Mouse (Mus musculus): Measurements from ENCODE around the gene Olfr531. TPM values are rescaled to one million over a fixed set of nuclear protein-coding genes. Genes with fewer than 3 reads are reported as not detected.

The Olfr531 gene
- not detected in 2 replicates for polyA plus RNA-seq (2015; fragmentation: Nextera tagmentation; extraction: Ambion mirVana)

DNA sequence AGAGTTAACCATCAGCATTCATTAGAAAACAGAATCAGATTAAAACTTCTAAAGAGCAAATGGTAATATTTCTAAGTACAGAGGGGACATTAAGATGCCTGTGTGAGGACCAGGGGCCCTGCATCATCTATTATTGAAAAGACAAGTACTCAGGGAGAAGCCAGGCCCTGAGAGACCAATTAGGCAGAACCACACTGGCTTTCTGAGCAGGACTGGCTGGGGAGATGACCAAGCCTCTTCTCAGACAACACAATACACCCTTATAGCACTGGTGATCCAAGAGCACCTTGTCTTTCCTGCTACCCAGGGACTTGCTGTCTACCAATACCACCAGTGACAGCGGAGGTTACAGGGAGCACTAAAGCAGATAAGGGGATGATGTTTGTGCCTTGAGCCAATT, at the start of gene Olfr531:
Olfr531 (minus strand) TSS at position 101 of the 400 bp plus-strand sequence.

DNA sequence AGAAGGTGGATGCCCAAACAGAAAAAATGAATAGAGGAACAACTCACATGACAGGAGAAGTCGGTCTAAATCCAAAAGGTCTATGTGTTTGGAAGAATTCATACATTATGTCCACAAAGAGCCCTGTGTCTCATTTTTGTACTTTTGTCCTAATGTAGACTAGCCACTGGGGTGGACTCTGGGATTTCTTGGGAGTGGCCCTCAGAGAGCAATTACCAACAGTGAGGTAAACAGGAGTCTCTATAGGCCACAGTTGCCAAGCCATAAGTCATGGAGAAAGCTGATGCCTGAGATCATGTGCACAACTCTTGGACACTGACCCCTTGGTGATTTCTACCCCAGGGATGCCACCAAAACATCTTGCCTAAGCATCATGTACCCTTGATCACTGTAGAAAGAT, 18.8 kb upstream of the Olfr531 start, which contains the start of gene Olfr532:
Olfr532 (minus strand) TSS at position 101 of the 400 bp plus-strand sequence.

GRCm38 (mm10) chr7:140376231-140376630, 26.5 kb downstream of the Olfr531 start, which contains the start of gene Olfr530:
TSS of gene Olfr530 (minus strand) at chr7:140376331.

DNA sequence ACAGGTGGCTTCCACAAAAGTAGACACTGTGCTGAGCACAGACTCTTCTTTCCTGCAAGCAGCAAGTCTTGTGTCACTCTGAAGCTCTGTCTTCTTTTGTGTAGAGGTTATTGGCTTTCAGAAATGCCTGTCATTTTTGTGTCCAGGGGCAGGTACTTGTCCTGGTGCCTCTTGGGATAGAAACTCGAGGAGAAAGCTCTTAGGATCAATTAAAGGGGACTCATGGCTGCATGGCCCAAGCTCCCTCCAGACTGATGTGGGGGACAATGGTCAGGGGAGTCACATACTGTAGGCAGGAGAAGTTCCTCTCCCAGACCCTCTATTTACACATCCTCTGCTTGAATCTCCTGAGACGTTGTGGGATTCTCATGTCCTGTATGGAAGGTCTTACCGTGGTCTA, 41.1 kb downstream of the Olfr531 start, which contains the start of gene Olfr60:
Olfr60 (minus strand) TSS at position 101 of the 400 bp plus-strand sequence.

Other genes starting within 250 kb of the Olfr531 start
- 0.04 TPM in 1 of 2 replicates, not detected in the other for gene Sprn, start 248.0 kb downstream of the Olfr531 start, polyA plus RNA-seq (2015; fragmentation: Nextera tagmentation; extraction: Ambion mirVana)
- not detected in 2 replicates for gene Olfr522, start 238.2 kb downstream of the Olfr531 start, polyA plus RNA-seq (2015; fragmentation: Nextera tagmentation; extraction: Ambion mirVana)
- gene Olfr523, start 229.7 kb downstream of the Olfr531 start, polyA plus RNA-seq (2015; fragmentation: Nextera tagmentation; extraction: Ambion mirVana), result not detected in 2 replicates
- not detected in 2 replicates for gene Olfr524, start 197.0 kb downstream of the Olfr531 start, polyA plus RNA-seq (2015; fragmentation: Nextera tagmentation; extraction: Ambion mirVana)
- 0.65 and 1.1 TPM in 2 replicates for gene Cd163l1, start 184.7 kb downstream of the Olfr531 start, polyA plus RNA-seq (2015; fragmentation: Nextera tagmentation; extraction: Ambion mirVana)
- 0.04 and 0.07 TPM in 2 replicates for gene 5830411N06Rik, start 155.6 kb downstream of the Olfr531 start, polyA plus RNA-seq (2015; fragmentation: Nextera tagmentation; extraction: Ambion mirVana)
- gene Olfr525, start 82.1 kb downstream of the Olfr531 start, polyA plus RNA-seq (2015; fragmentation: Nextera tagmentation; extraction: Ambion mirVana), result not detected in 2 replicates
- gene Olfr527, start 68.9 kb downstream of the Olfr531 start, polyA plus RNA-seq (2015; fragmentation: Nextera tagmentation; extraction: Ambion mirVana), result not detected in 2 replicates
- gene Olfr60, start 41.2 kb downstream of the Olfr531 start, polyA plus RNA-seq (2015; fragmentation: Nextera tagmentation; extraction: Ambion mirVana), result not detected in 2 replicates
- gene Olfr530, start 26.6 kb downstream of the Olfr531 start, polyA plus RNA-seq (2015; fragmentation: Nextera tagmentation; extraction: Ambion mirVana), result 0.06 TPM in 1 of 2 replicates, not detected in the other
- gene Olfr532, start 18.7 kb upstream of the Olfr531 start, polyA plus RNA-seq (2015; fragmentation: Nextera tagmentation; extraction: Ambion mirVana), result not detected in 2 replicates
- gene Olfr533, start 60.5 kb upstream of the Olfr531 start, polyA plus RNA-seq (2015; fragmentation: Nextera tagmentation; extraction: Ambion mirVana), result not detected in 2 replicates
- not detected in 2 replicates for gene Olfr535, start 81.3 kb upstream of the Olfr531 start, polyA plus RNA-seq (2015; fragmentation: Nextera tagmentation; extraction: Ambion mirVana)
- not detected in 2 replicates for gene Olfr536, start 104.5 kb upstream of the Olfr531 start, polyA plus RNA-seq (2015; fragmentation: Nextera tagmentation; extraction: Ambion mirVana)
- gene Olfr538, start 165.0 kb upstream of the Olfr531 start, polyA plus RNA-seq (2015; fragmentation: Nextera tagmentation; extraction: Ambion mirVana), result not detected in 2 replicates
- 0.01 TPM in 2 replicates for gene Olfr46, start 198.4 kb upstream of the Olfr531 start, polyA plus RNA-seq (2015; fragmentation: Nextera tagmentation; extraction: Ambion mirVana)
- not detected in 2 replicates for gene Olfr61, start 226.1 kb upstream of the Olfr531 start, polyA plus RNA-seq (2015; fragmentation: Nextera tagmentation; extraction: Ambion mirVana)
- gene Olfr53, start 243.5 kb upstream of the Olfr531 start, polyA plus RNA-seq (2015; fragmentation: Nextera tagmentation; extraction: Ambion mirVana), result not detected in 2 replicates